Mouse (Mus musculus) CD4-positive helper T cell, adult 2 months (primary cell): ENCODE results near the gene Sema4f.

Experiments used
- DNase-seq: peaks from one replicate; pipeline ENCODE4 v3.0.0-alpha.2; 2012; ENCODE audit warnings: low read depth, missing footprints, low spot score

Gene Sema4f

DNA sequence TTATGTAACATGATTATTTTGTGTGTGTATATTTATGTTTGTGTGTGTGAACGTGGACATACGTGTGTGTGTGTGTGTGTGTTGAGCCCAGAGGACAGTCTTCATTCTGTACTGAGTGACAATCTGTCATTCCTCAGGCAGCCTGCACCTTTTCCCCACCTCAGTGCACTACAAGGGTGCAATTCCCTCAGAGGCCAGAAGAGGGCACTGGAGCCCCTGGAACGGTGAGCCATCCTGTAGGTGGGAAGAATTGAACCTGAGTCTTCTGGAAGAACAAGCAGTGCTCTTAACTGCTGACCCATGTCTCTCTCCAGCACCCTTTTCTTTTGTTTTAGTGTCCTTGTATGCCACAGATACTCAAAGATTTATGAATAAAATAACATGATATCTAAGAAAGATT is 23.7 kb downstream of the Sema4f start:
- DNase-seq: peak; percentile 71

DNA sequence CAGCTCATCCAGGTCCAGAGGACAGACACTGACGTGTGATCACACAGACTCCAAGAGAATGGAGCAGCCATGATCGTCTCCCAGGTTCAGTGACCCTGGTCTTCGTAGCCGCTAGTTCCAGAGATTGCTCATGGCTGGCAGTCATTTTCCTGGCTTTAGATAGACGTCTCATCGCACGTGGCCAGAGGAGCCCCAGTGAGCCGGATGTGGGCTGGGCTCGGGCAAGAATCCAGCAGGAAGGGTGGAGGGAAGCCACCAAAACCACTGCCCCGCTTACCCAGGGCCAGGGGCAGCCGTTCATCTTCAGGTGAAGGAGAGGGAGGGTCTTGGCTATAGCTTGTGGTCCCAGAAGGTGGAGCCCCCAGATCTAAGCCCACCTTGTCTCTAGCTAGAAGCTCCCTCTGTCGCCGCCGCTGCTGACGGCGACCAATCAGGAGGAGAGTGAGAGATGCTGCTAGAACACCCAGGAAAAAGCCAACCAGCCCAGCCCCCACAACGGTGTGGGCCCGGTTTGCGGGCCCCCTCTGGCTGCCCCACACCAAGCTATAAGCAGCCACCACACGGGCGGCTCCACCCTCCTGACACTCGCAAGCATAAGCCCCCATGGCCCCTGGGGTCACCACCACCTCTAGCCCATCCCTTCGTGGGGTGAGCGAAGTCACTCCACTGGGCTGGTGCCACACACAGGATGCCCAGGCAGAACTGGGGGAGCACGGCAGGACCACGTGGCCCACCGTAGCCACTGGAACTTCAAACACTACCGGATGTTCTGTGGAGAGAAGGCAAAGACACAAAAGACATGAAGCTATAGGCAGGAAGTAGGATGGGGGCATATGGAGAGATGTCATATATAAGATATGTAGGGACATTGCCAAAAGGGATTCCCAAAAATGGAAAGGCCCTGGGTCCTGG is 26.0 kb downstream of the Sema4f start:
- DNase-seq: peak; percentile 81

DNA sequence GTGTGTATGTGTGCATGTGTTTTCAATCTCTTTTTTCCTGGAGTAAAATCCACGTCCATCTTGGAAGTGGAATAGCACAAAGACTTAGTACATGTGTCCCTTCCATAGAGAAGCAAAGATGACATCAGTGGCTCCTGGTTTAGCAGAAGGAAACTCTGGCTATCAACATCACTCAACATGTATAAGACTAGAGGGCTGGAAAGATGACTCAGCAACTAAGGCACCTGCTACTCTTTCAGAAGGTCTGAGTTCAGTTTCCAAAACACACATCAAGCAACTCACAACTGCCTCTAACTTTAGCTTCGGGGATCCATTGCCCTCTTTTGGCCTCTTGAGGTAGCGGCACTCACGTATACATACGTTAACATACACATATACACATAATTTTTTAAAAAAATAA is 28.3 kb downstream of the Sema4f start:
- DNase-seq: no peak

DNA sequence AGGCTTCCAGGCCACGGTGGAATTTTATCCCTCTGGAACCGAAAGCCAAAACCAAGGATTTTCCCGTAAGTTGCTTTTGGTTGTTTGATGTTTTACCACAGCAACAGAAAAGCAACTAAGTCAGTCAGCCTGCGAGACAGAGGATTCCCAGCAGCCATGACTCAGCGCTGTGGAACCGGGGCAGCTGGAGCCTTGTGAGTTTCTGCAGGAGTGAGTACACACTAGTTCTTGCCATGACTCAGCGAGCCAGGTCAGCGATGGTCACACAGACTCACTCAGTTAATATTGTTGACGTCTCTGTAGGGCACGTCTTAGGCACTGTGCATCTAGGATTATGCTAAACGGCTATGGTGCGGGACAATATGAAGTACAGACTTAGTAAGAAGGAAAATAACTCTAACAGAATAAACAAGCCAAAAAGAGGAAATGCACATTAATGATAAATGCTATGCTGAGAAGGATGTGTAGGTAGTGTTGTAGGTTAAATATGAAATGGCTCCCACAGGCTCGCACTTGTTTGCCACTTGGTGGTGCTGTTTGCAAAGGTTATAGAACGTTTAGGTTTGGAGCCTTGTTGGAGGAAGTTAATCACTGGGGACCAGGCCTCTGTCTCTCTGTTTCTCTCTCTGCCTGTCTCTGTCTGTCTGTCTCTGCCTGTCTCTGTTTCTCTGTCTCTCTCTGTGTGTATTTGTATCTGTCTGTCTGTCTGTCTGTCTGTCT is 30.3 kb downstream of the Sema4f start:
- DNase-seq: peak; percentile 79

DNA sequence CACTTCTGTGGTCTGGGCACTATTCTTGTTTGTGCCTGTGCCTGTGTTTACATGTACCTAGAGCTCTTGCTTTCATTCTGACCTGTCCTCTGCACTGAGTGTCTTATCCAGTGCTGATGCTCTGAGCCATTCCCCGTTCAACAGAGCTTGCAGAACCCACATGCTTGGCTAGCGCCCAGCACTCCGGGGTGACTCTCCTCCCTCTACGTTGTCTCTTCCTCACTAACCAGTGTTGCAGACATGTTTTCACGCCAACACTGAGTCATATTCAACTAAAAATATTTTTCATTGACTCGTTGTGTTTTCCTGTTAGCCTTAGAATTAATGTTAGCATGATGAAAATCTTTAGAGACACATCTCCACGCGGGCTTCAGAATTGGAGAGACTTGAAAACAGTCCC is 31.5 kb downstream of the Sema4f start:
- no peak for DNase-seq

DNA sequence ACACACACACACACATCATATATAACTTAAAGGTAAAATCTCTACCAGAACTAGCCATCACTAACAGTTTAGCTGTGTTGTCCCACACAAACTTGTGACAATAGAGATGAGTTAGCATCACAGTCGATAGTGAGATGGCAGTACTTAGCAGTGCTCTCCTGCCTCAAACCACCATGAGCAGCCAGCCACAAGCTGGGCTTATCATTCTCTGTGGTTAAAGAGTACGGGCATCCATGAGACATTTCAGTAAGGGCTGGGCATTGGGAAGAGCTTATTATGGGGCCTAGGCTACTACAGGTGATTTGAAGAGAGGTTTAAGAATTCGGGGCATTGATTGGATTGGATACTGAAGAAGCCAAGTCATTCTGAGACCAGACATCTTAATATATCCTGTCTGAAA is 32.6 kb downstream of the Sema4f start:
- DNase-seq: no peak

DNA sequence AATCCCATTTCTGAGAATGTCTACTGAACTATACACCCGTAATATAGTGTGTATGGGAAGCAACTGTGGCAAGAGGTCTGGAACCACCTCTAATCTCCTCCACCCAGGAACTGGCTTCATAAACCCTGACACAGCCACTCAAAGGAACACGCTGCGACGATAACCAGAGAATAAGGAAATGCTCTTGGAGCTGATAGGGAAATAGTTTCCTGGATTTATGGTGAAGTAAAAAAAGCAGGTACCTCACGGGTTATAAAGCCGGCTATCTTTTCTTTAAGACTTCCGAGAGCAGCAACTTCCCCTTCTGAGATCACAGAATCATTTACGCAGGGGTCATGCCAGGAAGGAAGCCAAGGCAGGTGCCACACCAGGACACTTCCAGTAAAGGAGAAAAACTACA is 37.0 kb downstream of the Sema4f start:
- no peak for DNase-seq

DNA sequence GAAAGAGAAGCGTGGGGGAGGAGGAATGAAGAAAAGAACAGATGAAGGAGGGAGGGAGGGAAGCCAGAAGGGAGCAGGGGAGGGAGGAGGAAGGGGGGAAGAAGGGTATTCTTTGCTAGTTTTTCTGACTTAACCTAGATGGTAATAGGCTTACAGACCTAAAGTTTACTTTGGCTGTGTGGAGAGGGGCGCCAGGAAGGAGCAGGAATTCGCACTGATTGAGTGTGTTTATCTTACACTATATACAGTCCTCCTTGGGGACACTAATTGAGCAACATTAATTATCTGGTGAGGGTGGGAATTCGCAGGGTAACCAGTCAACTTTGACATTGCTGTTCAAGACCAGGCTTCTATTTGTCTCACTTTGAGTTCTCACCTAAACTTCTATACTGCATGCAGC is 40.8 kb downstream of the Sema4f start:
- DNase-seq: no peak

DNA sequence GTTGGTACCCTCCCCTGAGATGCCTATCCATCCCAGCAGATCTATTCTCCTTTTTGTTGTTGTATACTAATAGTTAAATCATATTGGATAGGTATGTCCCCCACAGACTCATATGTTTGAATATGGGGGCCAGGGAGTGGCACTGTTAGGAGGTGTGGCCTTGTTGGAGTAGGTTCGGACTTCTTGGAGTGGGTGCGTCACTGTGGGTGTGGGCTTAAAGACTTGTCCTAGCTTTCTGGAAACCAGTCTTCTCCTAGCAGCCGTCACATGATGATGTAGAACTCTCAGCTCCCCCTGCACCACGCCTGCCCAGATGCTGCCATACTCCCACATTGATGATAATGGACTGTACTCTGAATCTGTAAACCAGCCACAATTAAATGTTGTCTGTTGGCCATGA is 41.3 kb downstream of the Sema4f start:
- DNase-seq: no peak

DNA sequence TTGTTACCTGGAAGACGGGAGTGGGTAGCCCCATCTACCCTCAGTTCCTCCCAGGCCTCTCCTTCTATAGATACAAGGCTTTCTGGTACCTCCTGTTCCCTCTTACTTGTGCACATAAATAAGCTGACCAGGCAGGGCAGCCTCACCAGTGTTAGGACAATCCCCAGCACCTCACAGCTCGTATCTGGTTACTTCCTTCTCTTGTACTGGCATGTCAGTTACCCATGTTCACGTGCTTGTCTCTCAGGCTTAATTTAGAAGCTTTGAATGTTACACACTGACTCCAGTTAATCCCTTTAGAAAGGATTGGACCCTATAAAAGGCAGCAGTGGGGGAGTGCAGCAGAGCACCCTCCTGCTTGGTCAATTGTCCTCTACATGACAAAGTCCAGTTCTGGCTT is 42.3 kb downstream of the Sema4f start:
- DNase-seq: no peak

DNA sequence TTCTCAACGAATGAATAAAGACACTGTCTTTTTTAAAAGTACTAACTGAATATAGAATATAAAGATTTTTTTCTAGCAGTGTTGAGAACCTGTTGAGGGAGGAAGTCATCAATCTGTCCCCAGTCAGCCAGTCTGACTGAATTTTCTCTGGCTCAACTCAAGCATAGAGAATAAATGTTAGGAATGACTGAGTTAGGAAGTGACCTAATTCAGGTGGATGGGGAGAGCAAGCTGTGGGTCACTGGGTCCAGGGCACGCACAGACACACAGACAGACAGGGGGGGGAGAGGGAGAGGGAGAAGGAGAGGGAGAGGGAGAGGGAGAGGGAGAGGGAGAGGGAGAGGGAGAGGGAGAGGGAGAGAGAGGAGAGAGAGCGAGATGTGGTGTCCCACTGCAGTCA is 46.2 kb downstream of the Sema4f start:
- no peak for DNase-seq

DNA sequence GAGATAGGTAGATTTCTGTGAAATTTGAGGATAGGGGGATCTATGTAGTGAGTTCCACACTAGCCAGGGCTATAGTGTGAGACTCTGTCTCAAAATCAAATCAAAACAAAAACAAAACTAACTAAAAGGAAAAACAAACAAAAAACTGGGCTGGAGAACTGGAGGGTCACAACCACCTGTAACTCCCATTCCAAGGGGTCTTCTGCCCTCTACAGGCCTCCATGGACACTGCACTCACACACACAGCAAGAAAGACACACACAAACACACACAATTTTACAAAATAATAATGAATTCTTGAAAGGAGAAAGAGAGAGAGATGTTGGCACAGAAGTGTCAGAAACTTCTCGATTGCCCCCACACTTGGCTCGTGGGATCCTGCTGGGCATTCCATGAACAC is 47.0 kb downstream of the Sema4f start:
- DNase-seq: no peak

DNA sequence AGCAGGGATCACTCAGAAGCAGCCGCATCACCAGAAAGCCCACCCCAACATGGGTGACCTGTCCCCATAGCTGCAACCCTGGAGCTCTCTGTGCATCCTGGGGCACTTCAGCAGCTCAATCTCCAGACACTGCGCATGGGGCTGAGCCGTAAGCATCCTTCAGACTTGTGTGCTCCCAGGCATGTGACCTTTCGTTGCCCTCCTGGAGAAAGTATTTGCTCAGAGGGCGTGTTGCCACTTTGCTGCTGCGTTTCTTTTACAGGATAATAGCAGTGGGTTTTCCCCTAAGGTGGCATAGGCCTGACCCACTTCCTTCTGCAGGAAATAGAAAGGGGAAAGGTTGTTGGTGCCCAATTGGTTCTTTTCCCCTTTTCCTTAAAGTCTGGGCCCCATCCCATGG is 48.1 kb downstream of the Sema4f start:
- DNase-seq: no peak

DNA sequence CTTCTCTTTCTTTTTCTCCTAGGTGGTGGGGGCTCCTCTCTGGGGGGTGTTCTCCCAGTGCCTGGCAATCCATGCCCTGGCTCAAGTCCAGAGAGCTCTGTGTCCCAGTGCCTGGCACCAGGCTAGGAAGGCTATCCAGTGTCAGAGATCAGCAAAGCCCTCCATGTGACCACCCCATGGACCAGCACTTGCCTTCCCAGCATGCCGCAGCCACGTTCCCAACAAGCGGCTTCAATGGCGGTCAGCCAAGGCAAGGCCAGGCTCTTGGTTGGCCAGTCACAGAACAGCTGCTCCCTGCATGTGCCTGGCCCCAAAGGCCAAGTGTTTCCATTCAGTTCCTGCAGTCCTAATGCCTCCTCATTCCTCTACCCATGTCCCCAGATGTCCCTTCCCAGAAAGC is 53.2 kb downstream of the Sema4f start:
- no peak for DNase-seq

DNA sequence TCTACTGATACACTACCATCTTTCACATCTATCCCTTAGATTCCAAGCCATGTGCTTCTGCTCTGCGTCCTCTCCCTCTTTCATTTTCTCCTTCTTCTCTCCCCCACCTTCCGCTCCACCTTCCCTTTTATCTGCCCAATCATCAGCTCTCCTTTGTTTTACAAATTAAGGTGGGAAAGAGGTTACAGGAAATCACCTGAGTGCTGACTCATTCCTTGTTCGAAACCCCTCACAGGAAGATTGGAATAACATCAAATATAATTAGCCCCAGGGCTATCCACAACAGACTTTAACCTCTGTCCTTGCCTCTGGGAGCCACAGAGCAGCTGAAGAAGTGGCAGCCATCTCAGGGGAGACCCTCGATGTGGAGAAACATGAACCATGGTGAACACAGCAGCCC is 53.7 kb downstream of the Sema4f start:
- DNase-seq: no peak

DNA sequence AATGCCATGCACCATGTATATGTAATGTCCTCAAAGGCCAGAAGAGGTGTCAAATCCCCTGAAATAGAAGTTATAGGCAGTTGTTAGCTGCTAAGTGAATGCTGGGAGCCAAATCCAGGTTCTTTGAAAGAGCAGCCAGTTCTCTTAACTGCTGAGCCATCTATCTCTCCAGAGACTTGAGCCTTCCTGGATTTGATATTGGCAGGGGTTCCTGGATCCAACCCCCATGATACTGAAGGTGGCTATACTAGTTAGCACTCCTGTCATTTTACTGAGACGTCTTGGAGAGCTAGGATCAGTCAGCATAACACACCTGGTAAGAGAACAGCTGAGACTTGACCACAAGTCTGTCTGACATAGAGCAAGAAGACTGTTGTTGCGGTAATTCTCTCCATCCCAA is 54.1 kb downstream of the Sema4f start:
- no peak for DNase-seq

DNA sequence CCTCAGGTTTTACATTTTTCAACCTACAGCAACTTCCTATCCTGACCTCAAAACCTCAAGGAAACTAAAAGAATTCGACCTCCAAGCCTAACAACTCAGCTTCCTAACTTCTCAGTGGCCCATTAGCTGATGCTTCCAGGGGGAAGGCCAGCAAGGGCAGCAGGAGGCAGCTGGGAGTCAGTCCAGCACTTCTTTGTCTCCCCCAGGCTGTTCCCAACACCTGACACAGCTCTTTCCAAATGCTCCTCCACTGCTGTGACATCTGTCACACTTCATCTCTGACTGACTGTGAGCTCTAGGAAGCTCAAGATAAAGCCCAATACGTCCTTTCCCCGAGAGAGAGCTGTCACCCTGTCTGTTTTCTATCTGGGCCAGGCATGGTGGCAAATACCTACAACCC is 55.0 kb downstream of the Sema4f start:
- DNase-seq: no peak

DNA sequence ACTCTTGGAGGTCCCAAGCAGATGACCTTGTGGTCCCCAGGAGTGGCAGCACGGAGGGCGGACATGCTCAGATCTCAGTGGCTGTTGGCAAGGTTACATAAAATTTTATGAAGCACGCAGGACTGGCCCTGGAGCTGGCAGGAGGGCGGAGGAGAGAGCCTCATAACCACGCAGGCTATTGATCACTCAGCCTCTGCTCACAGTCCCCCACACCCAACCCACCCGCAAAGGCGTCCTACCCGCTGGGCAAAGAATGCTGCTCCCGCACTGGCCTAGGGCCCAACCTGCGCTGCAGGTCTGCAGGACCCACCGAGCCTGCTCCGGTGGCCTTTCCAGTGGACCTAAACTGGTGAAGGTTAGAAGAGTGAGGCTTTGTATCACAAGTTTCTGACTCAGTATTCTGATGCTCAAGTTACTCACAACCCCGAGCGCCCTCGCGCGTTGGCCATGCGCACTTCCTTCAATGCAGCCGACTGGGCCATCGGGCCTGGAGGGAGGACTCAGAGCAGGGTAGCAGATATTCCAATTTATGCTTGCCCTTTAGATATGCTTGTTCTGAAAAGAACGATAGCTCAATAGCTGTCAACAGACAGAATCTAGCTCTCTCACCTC is 58.0 kb downstream of the Sema4f start:
- DNase-seq: peak; percentile 35

DNA sequence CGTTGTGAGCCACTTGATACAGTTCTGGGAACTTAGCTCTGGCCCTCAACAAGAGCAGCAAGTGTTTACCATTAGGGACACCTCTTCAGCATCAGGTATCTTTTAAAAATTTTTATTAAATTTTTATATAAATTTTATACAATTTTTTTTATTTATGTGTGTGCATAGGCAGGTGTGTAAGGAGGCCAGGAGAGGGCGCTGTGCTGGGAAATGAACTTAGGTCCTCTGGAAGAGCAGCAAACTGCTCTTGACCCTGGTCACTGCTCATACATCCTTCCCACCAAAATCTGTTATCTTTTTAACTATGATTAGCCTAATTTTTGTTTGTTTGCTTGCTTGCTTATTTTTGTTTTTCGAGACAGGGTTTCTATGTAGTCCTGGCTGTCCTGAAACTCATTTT is 58.8 kb downstream of the Sema4f start:
- DNase-seq: no peak

DNA sequence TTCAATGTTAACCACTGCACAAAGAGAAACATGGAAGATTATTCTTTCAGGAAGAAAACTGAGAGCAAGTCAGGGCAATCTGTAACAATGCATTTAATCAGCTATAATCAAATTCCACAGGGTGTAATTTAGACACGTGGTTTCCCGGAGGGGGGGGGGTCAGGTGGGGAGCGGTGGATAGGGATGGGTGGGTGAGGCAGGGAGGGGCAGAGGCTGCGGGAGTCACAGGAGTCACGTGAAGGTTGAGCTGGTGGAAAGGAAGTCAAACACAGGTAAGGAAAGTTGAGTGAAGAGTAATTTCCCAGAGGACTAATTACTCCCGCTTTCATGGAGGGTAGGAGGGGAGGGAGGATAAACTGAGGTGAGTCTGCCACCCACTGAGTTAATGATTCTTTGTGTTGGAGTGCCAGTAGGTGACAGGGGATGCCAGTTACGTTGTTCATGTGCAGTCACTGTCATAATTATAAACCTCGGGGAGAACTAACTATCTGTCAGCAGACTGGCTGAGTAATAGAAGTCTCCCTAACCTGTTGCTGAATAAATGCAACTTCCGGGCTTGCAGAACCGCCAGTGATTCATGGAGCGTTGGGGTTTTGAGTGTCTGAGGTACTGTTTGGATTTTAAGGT is 60.0 kb downstream of the Sema4f start:
- DNase-seq: no peak

DNA sequence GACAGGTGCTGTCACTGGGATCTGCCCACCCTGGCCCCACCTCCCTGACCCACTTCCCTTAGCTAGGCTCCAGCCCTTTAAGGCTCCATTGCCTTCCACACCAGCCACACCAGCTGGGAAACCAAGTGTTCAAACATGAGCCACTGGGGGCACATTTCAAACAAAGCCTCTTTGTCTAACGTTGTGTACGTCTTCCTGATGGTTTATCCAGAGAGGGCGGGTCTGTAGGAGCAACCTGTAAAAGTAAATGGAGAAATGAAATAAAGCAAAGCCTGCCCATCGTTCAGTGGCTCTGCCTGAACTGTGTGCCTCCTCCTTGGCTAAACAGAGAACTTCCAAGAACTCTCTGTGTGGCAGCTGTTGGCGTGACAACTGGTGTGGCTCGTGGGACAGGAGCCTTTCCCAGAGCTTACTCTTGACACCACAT is 64.0 kb downstream of the Sema4f start:
- DNase-seq: no peak

DNA sequence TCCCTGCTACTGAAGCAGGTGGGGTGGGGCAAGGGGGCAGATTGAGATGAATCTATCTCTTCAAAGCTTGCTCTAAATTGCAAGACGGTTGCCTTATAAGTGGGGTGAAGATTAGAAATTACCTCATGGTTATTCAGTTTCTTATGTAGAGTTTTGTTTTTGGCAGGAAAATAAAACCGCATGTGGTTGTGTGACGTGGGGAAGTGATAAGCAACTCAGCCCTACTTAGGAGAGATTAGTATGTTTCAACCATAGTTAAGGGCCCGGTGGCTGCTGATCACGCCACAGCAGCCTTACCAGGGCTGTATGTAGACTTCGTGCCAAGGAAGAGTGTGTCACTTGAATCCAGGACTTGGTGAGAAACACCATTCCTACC is 67.2 kb downstream of the Sema4f start:
- peak; percentile 85 for DNase-seq
